Mouse (Mus musculus): ENCODE results near the gene Ccdc181. TPM values are rescaled to one million over a fixed set of nuclear protein-coding genes. Genes with fewer than 3 reads are reported as not detected.
"Not testable (repeated sequence)": the region's sequence is repeated elsewhere in the genome, so short reads cannot be mapped to it uniquely, and the experiment has no call there.

Ccdc181 gene
- polyA plus RNA-seq (2012; rRNA removed), result 3.2 and 4.3 TPM in 2 replicates

- no peak for DNase-seq (ENCODE audit: low read depth)
Measured at GRCm38 (mm10) chr1:164275455-164275954, at the start of gene Ccdc181. Gene Ccdc181, plus strand, starts transcription at chr1:164275585.

DNA sequence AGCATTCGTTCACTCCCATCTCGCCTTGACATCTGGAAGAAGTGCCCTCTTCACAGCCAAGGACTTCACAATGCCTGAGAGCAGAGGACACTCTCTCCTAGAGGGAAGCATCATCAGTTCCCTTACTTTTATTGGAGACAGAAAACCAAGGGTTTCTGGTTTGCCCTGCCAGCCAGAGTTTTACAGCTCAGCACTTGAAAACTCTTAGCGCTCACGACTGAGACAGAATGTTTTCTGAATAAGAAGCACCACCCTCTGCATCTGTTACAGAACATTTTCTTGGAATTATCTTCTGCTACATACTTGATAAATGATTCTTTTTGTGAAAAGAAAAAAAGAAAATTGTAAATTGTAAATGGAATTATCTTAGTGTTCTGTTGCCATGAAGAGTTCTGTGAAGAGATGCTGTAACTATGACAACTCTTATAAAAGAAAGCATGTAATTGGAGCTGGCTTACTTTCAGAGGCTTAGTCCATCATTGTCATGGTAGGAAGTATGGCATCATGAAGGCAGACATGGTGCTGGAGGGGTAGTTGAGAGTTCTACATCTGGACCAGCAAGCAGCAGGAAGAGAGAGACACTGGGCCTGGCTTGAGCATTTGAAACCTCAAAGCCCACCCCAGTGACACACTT, 43.3 kb upstream of the Ccdc181 start:
- not testable (repeated sequence) for DNase-seq (ENCODE audit: low read depth)

DNA sequence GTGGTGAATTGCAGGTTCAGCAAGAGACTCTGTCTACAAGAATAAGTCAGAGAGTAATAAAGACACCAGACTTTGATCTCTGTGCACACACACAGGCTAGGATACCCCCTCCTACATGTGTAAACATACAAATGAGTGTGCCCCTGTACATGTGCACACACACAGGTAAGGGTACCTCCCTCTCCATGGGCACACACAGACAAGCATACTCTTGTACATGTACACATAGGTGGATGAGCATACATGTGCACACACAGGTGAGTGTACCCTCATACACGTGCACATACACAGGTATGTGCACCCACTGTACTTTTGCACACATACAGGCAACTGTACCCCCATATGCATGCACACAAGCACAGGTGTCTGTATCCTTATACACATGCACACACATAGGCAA, 41.9 kb upstream of the Ccdc181 start:
- DNase-seq (ENCODE audit: low read depth), result no peak

GRCm38 (mm10) chr1:164235078-164235477, 40.3 kb upstream of the Ccdc181 start:
- no peak for DNase-seq (ENCODE audit: low read depth)

DNA sequence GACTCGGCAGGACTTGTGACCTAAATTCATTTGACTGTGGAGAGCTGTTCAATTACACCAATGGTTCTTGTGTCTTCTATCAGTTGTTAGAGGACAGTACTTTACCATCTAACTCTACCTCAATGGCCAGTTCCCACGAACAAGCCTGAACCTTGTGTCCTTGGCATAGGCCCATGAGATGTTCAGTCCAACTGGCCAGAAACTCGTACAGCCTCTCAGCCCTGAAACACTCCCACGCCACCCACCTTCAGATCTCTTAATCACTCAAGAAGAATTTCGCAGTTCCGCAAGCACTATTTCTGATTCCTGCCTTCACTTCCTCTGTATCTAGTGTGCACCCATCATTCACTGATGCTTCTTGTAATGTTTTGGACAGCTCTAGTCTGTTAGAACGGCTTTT, 39.3 kb upstream of the Ccdc181 start:
- DNase-seq (ENCODE audit: low read depth), result peak; percentile 77

DNA sequence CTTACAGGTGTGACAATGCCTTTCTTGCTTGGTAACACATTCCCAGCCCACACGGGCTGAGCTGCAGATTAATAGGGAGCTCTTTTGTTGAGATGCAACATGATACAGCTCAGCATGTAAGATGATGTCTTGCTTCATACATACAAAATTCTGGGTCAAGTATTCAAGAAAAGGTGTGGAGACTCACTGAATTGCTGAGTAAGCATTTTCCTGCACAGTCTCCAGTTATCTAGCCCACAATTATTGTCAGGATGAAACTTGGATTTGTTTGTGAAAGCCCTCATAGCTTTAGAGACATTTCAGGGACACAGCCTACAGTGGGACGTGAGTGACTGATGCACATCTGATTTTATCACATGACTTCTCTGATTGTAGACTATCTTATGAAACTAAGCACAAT, 33.9 kb upstream of the Ccdc181 start:
- DNase-seq (ENCODE audit: low read depth), result no peak

GRCm38 (mm10) chr1:164242809-164243208, 32.6 kb upstream of the Ccdc181 start:
- peak; percentile 70 for DNase-seq (ENCODE audit: low read depth)

DNA sequence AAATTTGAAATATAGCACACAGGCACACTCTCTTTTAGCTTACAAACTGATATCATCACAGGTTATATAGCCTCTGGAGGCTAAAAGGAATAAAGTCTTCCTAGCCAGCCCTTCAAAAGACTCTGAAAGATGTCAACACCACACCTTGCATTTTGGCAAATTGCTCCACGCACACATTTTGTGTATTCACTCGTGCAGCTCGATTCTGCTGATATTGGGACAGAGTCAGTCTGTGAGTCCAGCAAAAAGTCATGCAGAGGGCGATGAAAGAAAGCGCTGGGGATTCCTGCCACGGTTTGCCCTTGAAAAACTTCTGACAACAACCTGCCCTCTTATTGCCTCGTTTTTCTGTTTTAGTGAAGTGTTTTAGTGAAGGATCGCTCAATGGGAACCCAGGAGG, 27.9 kb upstream of the Ccdc181 start:
- DNase-seq (ENCODE audit: low read depth), result no peak

- DNase-seq (ENCODE audit: low read depth), result no peak
Measured at GRCm38 (mm10) chr1:164247971-164248370, 27.4 kb upstream of the Ccdc181 start.

- peak; percentile 88 for DNase-seq (ENCODE audit: low read depth)
Measured at GRCm38 (mm10) chr1:164248465-164249331, 26.7 kb upstream of the Ccdc181 start, which contains the start of gene Slc19a2. Gene Slc19a2, plus strand, starts transcription at chr1:164249046.

GRCm38 (mm10) chr1:164249332-164249711, 26.1 kb upstream of the Ccdc181 start:
- DNase-seq (ENCODE audit: low read depth), result no peak

DNA sequence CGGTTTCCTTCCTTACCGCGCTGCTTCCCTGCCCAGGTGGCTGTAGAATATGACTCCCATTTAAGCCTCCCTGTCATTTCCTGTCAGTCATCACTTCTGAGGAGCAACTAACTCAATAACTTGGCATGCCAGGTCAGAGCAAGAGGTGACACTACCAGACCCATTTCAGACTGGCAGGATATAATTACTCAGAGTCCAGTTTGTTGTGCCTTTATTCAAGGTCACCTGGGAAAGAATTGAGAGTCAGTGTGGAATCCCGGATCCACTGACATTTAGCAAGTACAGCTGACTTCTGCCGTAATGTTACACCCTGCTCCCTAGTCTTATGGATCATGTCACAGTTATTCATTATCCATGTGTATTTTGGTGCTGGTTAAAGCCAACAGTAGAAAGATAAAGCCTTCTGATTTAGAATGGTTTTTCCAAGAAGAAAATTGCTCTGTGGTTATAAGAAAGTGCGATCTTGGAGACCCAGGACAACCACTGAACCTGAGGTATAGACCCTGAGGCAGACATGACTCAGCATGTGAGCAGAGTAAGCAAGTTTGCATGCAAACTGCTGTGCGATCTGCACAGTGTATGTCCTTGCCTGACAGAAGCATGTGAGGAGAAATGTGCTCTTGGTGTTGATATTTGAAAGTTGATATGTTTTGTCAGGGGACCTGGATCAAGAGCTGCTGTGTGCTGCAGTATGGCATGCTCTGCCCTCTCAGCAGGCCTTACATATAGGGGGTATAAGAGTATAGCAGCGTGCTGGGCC, 24.8 kb upstream of the Ccdc181 start:
- DNase-seq (ENCODE audit: low read depth), result no peak

- no peak for DNase-seq (ENCODE audit: low read depth)
Measured at GRCm38 (mm10) chr1:164251438-164251837, 23.9 kb upstream of the Ccdc181 start.

- DNase-seq (ENCODE audit: low read depth), result no peak
Measured at GRCm38 (mm10) chr1:164252551-164252950, 22.8 kb upstream of the Ccdc181 start.

GRCm38 (mm10) chr1:164254836-164255235, 20.5 kb upstream of the Ccdc181 start:
- no peak for DNase-seq (ENCODE audit: low read depth)

GRCm38 (mm10) chr1:164260171-164261028, 15.0 kb upstream of the Ccdc181 start:
- no peak for DNase-seq (ENCODE audit: low read depth)

GRCm38 (mm10) chr1:164261553-164261952, 13.8 kb upstream of the Ccdc181 start:
- DNase-seq (ENCODE audit: low read depth), result peak; percentile 97

DNA sequence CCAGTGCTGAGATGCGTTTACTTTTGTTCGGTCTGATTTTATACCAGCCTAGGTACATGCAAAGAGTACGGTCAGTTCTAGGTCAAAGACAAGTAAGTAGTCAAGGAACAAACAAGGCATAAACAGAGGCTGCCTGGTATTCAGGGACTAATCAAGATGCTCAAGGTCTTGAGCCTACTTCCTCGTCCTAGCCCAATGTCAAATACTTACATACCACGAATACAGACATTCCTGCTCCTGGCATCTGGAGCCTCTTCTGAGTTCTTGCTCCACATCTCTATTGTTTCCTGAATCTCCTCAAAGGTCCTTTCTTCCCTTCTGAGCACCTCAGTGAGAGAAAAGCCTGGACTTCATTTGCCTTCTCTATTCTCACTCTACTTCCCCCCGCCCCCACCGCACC, 4.4 kb upstream of the Ccdc181 start:
- DNase-seq (ENCODE audit: low read depth), result no peak

GRCm38 (mm10) chr1:164273659-164274058, 1.7 kb upstream of the Ccdc181 start:
- no peak for DNase-seq (ENCODE audit: low read depth)

GRCm38 (mm10) chr1:164276552-164276951, 1.2 kb downstream of the Ccdc181 start:
- DNase-seq (ENCODE audit: low read depth), result no peak

DNA sequence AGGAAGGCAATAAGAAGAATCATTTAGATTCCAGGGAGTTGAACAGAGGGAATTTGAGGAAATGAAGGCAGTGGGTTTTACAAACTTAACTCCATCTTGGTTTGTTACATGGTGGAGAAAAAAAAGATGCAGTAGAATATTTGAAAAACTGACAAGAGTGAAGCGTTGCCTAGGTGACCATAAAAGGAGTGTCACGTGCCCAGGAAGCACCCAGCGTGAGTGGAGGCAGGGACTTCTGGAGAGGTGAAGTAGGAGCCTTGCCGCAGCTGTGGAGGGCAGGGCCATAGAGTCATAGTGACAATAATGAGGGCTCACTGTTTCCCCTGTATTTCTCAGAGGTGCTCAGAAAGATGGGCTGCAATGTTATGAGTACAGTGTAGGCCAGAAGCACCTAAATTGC, 3.9 kb downstream of the Ccdc181 start:
- no peak for DNase-seq (ENCODE audit: low read depth)

Measured in gonadal fat pad, adult 2 months (tissue).